ENCODE assay signal across 11 mouse cellular contexts in genomic region chr15:84131096-84131786, GRCm38 (mm10). TPM values are rescaled to one million over a fixed set of nuclear protein-coding genes. Genes with fewer than 3 reads are reported as not detected.
A peak's percentile ranks its signal among the peaks of the same experiment; 100 is the strongest.
DNase-seq lines count a peak whose midpoint lies in the region; ATAC-seq and TF ChIP-seq lines count a peak whose summit lies in the region.
"Had no signal": no experiment of that assay in that cellular context is flagged by ENCODE, and none has a peak within 500 bp of the region (broad histone marks: within the 10 kb centered on the region; RNA-seq: fewer than 3 reads in every experiment).

No protein-coding gene starts in this region.

- H3K36me3 ChIP-seq in heart, embryonic 12.5 days: no peaks in the 10 kb centered on the region
- H3K36me3 ChIP-seq in heart, embryonic 15.5 days: no peaks in the 10 kb centered on the region
- H3K36me3 ChIP-seq: embryonic facial prominence, embryonic 15.5 days; limb, embryonic 13.5 days had no signal

- no peak overlapping the region for H3K4me3 ChIP-seq in heart, embryonic 12.5 days
- H3K4me3 ChIP-seq in heart, embryonic 15.5 days: peak overlapping the region; percentile 10; the same call in 1 of the 2 replicates
- H3K4me3 ChIP-seq: embryonic facial prominence, embryonic 15.5 days; limb, embryonic 13.5 days had no signal

- no peak overlapping the region for H3K9ac ChIP-seq in heart, embryonic 12.5 days
- H3K9ac ChIP-seq in heart, embryonic 15.5 days: no peak overlapping the region
- H3K9ac ChIP-seq: embryonic facial prominence, embryonic 15.5 days; limb, embryonic 13.5 days had no signal

- H3K9me3 ChIP-seq in heart, embryonic 12.5 days (replicated peaks): peaks cover 3% of the 10 kb centered on the region; the same call in 1 of the 2 replicates
- H3K9me3 ChIP-seq in heart, embryonic 15.5 days (replicated peaks): no peaks in the 10 kb centered on the region
- H3K9me3 ChIP-seq: embryonic facial prominence, embryonic 15.5 days; limb, embryonic 13.5 days had no signal

- TF ChIP-seq CTCF in brain, embryonic 14.5 days (IDR thresholded peaks at IDR 0.05; ENCODE audit: borderline replicate concordance, extremely low read depth, insufficient read depth, insufficient read length): no peak

- H3K27me3 ChIP-seq in heart, embryonic 12.5 days (replicated peaks): peaks cover 9% of the 10 kb centered on the region; the same call in 1 of the 2 replicates
- H3K27me3 ChIP-seq in heart, embryonic 15.5 days: 0 out of 2 replicates have a peak, but pooled peaks cover 3% of the 10 kb centered on the region
- H3K27me3 ChIP-seq: embryonic facial prominence, embryonic 15.5 days; limb, embryonic 13.5 days had no signal

- no peak overlapping the region for H3K27ac ChIP-seq in heart, embryonic 12.5 days (ENCODE audit: poor library complexity, severe bottlenecking)
- no peak overlapping the region; the same call in 1 of the 2 replicates for H3K27ac ChIP-seq in heart, embryonic 15.5 days
- H3K27ac ChIP-seq: embryonic facial prominence, embryonic 15.5 days; limb, embryonic 13.5 days had no signal

- TF ChIP-seq POLR2A in brain, embryonic 14.5 days (IDR thresholded peaks at IDR 0.05; ENCODE audit: borderline replicate concordance, extremely low read depth, insufficient read depth, insufficient read length, poor library complexity, severe bottlenecking): no peak

- 44% methylated on average over 16 of the region's 16 CpGs for WGBS in heart, embryonic 12.5 days
- 42% methylated on average over 16 of the region's 16 CpGs for WGBS in heart, embryonic 15.5 days

- no peak for ATAC-seq in heart, embryonic 12.5 days (ENCODE audit: insufficient number of reproducible peaks, low FRiP score)
- peak; percentile 27; the same call in 1 of the 2 replicates for ATAC-seq in heart, embryonic 15.5 days (replicated peaks; ENCODE audit: insufficient number of reproducible peaks, insufficient read depth, low FRiP score, low read depth)
- no peak for ATAC-seq in granulocyte monocyte progenitor cell, adult 5-6 weeks (replicated peaks; ENCODE audit: poor library complexity, severe bottlenecking)

- DNase-seq in heart, adult 18-20 months: peak; percentile 83 to 91
- peak; percentile 14 for DNase-seq in 3T3-L1 (ENCODE audit: low read depth, low spot score)
- DNase-seq in brain, embryonic 14.5 days (ENCODE audit: low read depth): peak; percentile 67
- DNase-seq in retina, postnatal 7 days (ENCODE audit: low read depth, low spot score): peak; percentile 40
- DNase-seq in urinary bladder, adult 18-20 months (ENCODE audit: low spot score in 2 of 2): no peak

- no peak overlapping the region for H3K4me2 ChIP-seq in heart, embryonic 12.5 days
- peak overlapping the region; percentile 34 for H3K4me2 ChIP-seq in heart, embryonic 15.5 days
- H3K4me2 ChIP-seq: embryonic facial prominence, embryonic 15.5 days; limb, embryonic 13.5 days had no signal

- peaks cover 4% of the 10 kb centered on the region; the same call in 1 of the 2 replicates for H3K4me1 ChIP-seq in heart, embryonic 12.5 days (replicated peaks)
- H3K4me1 ChIP-seq in heart, embryonic 15.5 days (replicated peaks): peaks cover 18% of the 10 kb centered on the region
- H3K4me1 ChIP-seq: embryonic facial prominence, embryonic 15.5 days; limb, embryonic 13.5 days had no signal

RNA-seq across cellular contexts. Expression of gene Pnpla5, which starts 8.3 kb away (rescaled TPM):
- not detected for total RNA-seq in heart, adult 18-20 months (2021)
- polyA plus RNA-seq in heart, embryonic 12.5 days (2016; fragmentation: Nextera tagmentation; extraction: Ambion mirVana): not detected in 2 replicates
- not detected in 2 replicates for polyA plus RNA-seq in brain, embryonic 14.5 days (2012; rRNA removed)
- polyA plus RNA-seq in heart, embryonic 15.5 days (2015; fragmentation: Nextera tagmentation; extraction: Ambion mirVana): not detected in 2 replicates
- not detected in 2 replicates for total RNA-seq in granulocyte monocyte progenitor cell, adult 5-6 weeks (2014; fragmentation: Nextera tagmentation)
- not detected in 2 replicates for total RNA-seq in granulocyte monocyte progenitor cell, adult 5-6 weeks (2017)
- polyA plus RNA-seq: embryonic facial prominence, embryonic 15.5 days; limb, embryonic 13.5 days; small intestine, adult 2 months had no signal

RNA-seq across cellular contexts. Expression of gene Sult4a1, which starts 25.7 kb away (rescaled TPM):
- total RNA-seq in heart, adult 18-20 months (2021): under 1 TPM in 1 of 2 experiments, not detected in 1; 0.10 TPM
- polyA plus RNA-seq in heart, embryonic 12.5 days (2016; fragmentation: Nextera tagmentation; extraction: Ambion mirVana): 0.60 and 0.80 TPM in 2 replicates
- polyA plus RNA-seq in brain, embryonic 14.5 days (2012; rRNA removed): 96.9 and 102 TPM in 2 replicates
- 0.52 and 1.3 TPM in 2 replicates for polyA plus RNA-seq in heart, embryonic 15.5 days (2015; fragmentation: Nextera tagmentation; extraction: Ambion mirVana)
- not detected in 2 replicates for total RNA-seq in granulocyte monocyte progenitor cell, adult 5-6 weeks (2014; fragmentation: Nextera tagmentation)
- not detected in 2 replicates for total RNA-seq in granulocyte monocyte progenitor cell, adult 5-6 weeks (2017)

RNA-seq across cellular contexts. Expression of gene Pnpla3, which starts 36.4 kb away (rescaled TPM):
- total RNA-seq in heart, adult 18-20 months (2021): 1 to 10 TPM; 2.6 to 8.8 TPM
- 0.60 and 1.1 TPM in 2 replicates for polyA plus RNA-seq in heart, embryonic 12.5 days (2016; fragmentation: Nextera tagmentation; extraction: Ambion mirVana)
- polyA plus RNA-seq in brain, embryonic 14.5 days (2012; rRNA removed): 9.2 and 12.4 TPM in 2 replicates
- polyA plus RNA-seq in heart, embryonic 15.5 days (2015; fragmentation: Nextera tagmentation; extraction: Ambion mirVana): 0.55 and 0.68 TPM in 2 replicates
- not detected in 2 replicates for total RNA-seq in granulocyte monocyte progenitor cell, adult 5-6 weeks (2014; fragmentation: Nextera tagmentation)
- not detected in 2 replicates for total RNA-seq in granulocyte monocyte progenitor cell, adult 5-6 weeks (2017)

Comparison
In these comparisons a context has a peak if more than half of its experiments do, and no peak if none do; other contexts are left out.
1. DNase-seq: peak in heart, adult 18-20 months (2 of 2), 3T3-L1 (single experiment), brain, embryonic 14.5 days (single experiment) and retina, postnatal 7 days (single experiment); none in urinary bladder, adult 18-20 months (0 of 2).
2. RNA of gene Sult4a1, which starts 25.7 kb away (polyA plus RNA-seq): 96.9 to 102 TPM in brain, embryonic 14.5 days; 0.60 to 0.80 TPM in heart, embryonic 12.5 days and 0.52 to 1.3 TPM in heart, embryonic 15.5 days; every median in the first group is over 10 times any median in the second.